Mouse (Mus musculus): Measurements from ENCODE around the gene Lrrc74a. TPM values are rescaled to one million over a fixed set of nuclear protein-coding genes. Genes with fewer than 3 reads are reported as not detected.
A peak's percentile ranks its signal among the peaks of the same experiment; 100 is the strongest.

Lrrc74a gene
- polyA plus RNA-seq, 1 experiment from 2014 or later = not detected

DNA sequence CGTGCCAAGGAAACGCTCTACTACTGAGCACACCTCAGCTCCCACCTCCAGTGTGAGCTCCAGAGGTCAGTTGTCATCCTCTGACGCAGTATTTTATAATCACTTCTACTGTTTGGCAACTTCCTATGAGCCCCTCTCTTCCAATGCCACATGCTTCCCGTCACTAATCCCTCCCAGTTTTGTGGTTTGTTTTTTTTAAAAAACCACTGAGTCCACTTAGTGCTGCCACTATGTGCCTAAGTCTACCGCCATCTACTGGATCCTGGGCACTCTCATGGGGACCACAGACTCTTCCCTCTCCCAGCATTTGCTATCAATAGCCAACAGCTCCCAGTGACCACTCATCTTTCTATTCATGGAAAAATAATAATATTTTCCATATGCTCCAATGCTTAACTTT, 20.1 kb upstream of the Lrrc74a start:
- Histone ChIP-seq H3K27ac (ENCODE audit: low read depth, low read length) (no peak overlapping the region), H3K9ac (ENCODE audit: low read length) (no peak overlapping the region), H3K4me3 (ENCODE audit: low read depth, low read length) (no peak overlapping the region), H3K4me1 (ENCODE audit: control insufficient read depth, insufficient read depth, low read length) (no peaks in the 10 kb centered on the region), H3K27me3 (replicated peaks; ENCODE audit: control insufficient read depth, insufficient read depth, low read length) (no peaks in the 10 kb centered on the region), H3K36me3 (ENCODE audit: control insufficient read depth, insufficient read depth, low read length) (no peaks in the 10 kb centered on the region), H3K9me3 (replicated peaks; ENCODE audit: control insufficient read depth, low read length) (no peaks in the 10 kb centered on the region), H3K4me2 (ENCODE audit: low read length) (no peak overlapping the region)
- 69% methylated on average over 5 of the region's 5 CpGs for WGBS
- ATAC-seq = no peak
- DNase-seq (ENCODE audit: low spot score) = peak; percentile 51

DNA sequence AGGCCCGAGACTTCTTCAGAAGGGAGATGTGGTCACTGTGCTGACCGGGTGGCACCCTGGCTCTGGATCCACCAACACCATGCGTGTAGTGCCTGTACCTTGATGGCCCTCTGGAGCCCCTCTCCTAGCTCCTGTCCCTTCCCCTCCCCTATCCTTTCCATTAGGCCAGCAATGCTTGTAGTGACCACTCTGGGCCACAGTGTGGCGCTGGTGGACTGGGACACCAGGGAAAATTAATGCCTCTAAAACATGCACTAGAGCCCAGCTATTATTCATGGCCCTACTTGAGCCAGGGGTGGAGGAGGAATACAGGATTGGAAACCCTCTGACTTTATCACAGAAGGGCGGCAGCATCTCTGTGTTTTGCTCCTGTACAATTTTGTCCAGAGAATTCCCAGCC, 18.8 kb upstream of the Lrrc74a start:
- 45% methylated on average over 5 of the region's 5 CpGs for WGBS
- no peak overlapping the region for H3K9ac ChIP-seq (ENCODE audit: low read length)
- DNase-seq (ENCODE audit: low spot score) (peak; percentile 66), ATAC-seq (no peak)
- no peak overlapping the region for H3K4me3 ChIP-seq (ENCODE audit: low read depth, low read length)
- no peaks in the 10 kb centered on the region for H3K9me3 ChIP-seq (replicated peaks; ENCODE audit: control insufficient read depth, low read length)
- no peak overlapping the region for H3K27ac ChIP-seq (ENCODE audit: low read depth, low read length)
- H3K4me1 ChIP-seq (ENCODE audit: control insufficient read depth, insufficient read depth, low read length) = no peaks in the 10 kb centered on the region
- no peaks in the 10 kb centered on the region for H3K27me3 ChIP-seq (replicated peaks; ENCODE audit: control insufficient read depth, insufficient read depth, low read length)
- H3K4me2 ChIP-seq (ENCODE audit: low read length) = no peak overlapping the region
- H3K36me3 ChIP-seq (ENCODE audit: control insufficient read depth, insufficient read depth, low read length) = no peaks in the 10 kb centered on the region

GRCm38 (mm10) chr12:86716962-86717361, 17.2 kb upstream of the Lrrc74a start:
- Histone ChIP-seq H3K36me3 (ENCODE audit: control insufficient read depth, insufficient read depth, low read length) (no peaks in the 10 kb centered on the region), H3K4me1 (ENCODE audit: control insufficient read depth, insufficient read depth, low read length) (no peaks in the 10 kb centered on the region), H3K4me2 (ENCODE audit: low read length) (no peak overlapping the region), H3K9me3 (replicated peaks; ENCODE audit: control insufficient read depth, low read length) (no peaks in the 10 kb centered on the region), H3K4me3 (ENCODE audit: low read depth, low read length) (no peak overlapping the region), H3K27ac (ENCODE audit: low read depth, low read length) (no peak overlapping the region), H3K27me3 (replicated peaks; ENCODE audit: control insufficient read depth, insufficient read depth, low read length) (no peaks in the 10 kb centered on the region), H3K9ac (ENCODE audit: low read length) (no peak overlapping the region)
- DNase-seq (ENCODE audit: low spot score) = no peak
- ATAC-seq = no peak
- 90% methylated on average over 11 of the region's 11 CpGs for WGBS

DNA sequence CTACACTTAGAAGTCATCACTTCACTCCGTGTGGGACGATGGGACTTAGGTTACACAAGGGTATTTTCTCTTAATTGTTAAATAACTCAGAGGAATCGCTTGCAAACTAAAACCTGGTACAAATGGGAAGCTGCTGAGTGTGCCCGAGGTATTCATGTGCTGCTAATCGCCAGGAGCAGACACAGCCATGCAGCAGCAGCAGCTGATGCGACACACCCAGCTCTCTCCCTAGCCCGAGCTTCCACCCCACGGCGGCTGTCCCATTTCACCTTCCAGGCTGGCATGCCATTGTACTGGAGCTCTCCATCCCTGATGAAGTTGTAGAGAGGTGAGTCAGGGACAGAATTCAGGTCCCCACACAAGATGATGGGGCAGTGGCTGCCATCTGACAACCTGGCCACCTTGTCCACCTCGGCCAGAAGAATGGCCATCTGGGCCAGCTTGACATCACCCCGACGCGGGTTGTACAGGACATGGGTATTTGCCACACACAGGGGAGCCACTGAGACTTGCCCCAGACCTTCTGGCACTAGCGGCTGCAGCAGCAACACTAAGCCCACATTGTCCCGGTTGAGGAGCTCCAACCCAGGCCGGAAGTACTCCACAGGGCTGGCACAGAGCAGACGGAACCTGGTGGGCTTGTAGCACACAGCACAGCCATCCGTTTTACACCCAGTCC, 14.1 kb upstream of the Lrrc74a start:
- H3K36me3 ChIP-seq (ENCODE audit: control insufficient read depth, insufficient read depth, low read length) = no peaks in the 10 kb centered on the region

GRCm38 (mm10) chr12:86721453-86721852, 12.7 kb upstream of the Lrrc74a start:
- no peaks in the 10 kb centered on the region for H3K9me3 ChIP-seq (replicated peaks; ENCODE audit: control insufficient read depth, low read length)
- no peak overlapping the region for H3K4me3 ChIP-seq (ENCODE audit: low read depth, low read length)
- no peak overlapping the region for H3K4me2 ChIP-seq (ENCODE audit: low read length)
- H3K4me1 ChIP-seq (ENCODE audit: control insufficient read depth, insufficient read depth, low read length) = no peaks in the 10 kb centered on the region
- no peaks in the 10 kb centered on the region for H3K27me3 ChIP-seq (replicated peaks; ENCODE audit: control insufficient read depth, insufficient read depth, low read length)
- WGBS = 80% methylated on average over 5 of the region's 5 CpGs
- ATAC-seq = no peak
- H3K36me3 ChIP-seq (ENCODE audit: control insufficient read depth, insufficient read depth, low read length) = no peaks in the 10 kb centered on the region
- DNase-seq (ENCODE audit: low spot score) = peak; percentile 28
- no peak overlapping the region for H3K27ac ChIP-seq (ENCODE audit: low read depth, low read length)
- H3K9ac ChIP-seq (ENCODE audit: low read length) = no peak overlapping the region

More for the DNA sequence above, 14.1 kb upstream of the Lrrc74a start:
- 86% methylated on average over 18 of the region's 18 CpGs for WGBS
- H3K9ac ChIP-seq (ENCODE audit: low read length) = no peak overlapping the region
- no peaks in the 10 kb centered on the region for H3K4me1 ChIP-seq (ENCODE audit: control insufficient read depth, insufficient read depth, low read length)
- no peak overlapping the region for H3K4me3 ChIP-seq (ENCODE audit: low read depth, low read length)
- DNase-seq (ENCODE audit: low spot score) (no peak), ATAC-seq (no peak)
- H3K27me3 ChIP-seq (replicated peaks; ENCODE audit: control insufficient read depth, insufficient read depth, low read length) = no peaks in the 10 kb centered on the region
- H3K4me2 ChIP-seq (ENCODE audit: low read length) = no peak overlapping the region
- no peak overlapping the region for H3K27ac ChIP-seq (ENCODE audit: low read depth, low read length)
- H3K9me3 ChIP-seq (replicated peaks; ENCODE audit: control insufficient read depth, low read length) = no peaks in the 10 kb centered on the region

DNA sequence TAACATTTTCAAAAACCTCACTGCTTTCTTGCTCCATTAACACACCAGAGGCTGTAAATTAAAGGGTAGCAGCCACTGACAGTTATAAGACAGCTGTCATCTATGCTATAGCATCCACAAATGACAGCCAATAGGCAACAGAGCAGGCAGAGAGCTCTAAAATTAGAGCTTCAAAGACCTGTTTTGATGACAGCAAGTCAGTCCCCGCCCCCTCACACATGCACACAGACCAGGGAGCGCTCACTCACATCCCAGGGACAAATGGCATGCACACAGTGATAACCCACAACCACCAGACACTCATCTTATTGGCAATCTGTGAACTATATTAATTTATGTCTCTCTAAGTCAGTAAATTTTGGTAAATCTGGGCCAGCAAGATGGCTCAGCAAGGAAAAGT, 9.9 kb upstream of the Lrrc74a start:
- H3K9ac ChIP-seq (ENCODE audit: low read length) = no peak overlapping the region
- H3K4me3 ChIP-seq (ENCODE audit: low read depth, low read length) = no peak overlapping the region
- no peaks in the 10 kb centered on the region for H3K27me3 ChIP-seq (replicated peaks; ENCODE audit: control insufficient read depth, insufficient read depth, low read length)
- no peaks in the 10 kb centered on the region for H3K9me3 ChIP-seq (replicated peaks; ENCODE audit: control insufficient read depth, low read length)
- H3K36me3 ChIP-seq (ENCODE audit: control insufficient read depth, insufficient read depth, low read length) = no peaks in the 10 kb centered on the region
- H3K27ac ChIP-seq (ENCODE audit: low read depth, low read length) = no peak overlapping the region
- DNase-seq (ENCODE audit: low spot score) (peak; percentile 49), ATAC-seq (no peak)
- H3K4me1 ChIP-seq (ENCODE audit: control insufficient read depth, insufficient read depth, low read length) = no peaks in the 10 kb centered on the region
- no peak overlapping the region for H3K4me2 ChIP-seq (ENCODE audit: low read length)
- WGBS = 69% methylated on average over 2 of the region's 2 CpGs

- peak overlapping the region; percentile 78 for H3K9ac ChIP-seq (ENCODE audit: low read length)
- no peak overlapping the region for H3K27ac ChIP-seq (ENCODE audit: low read depth, low read length)
- H3K4me2 ChIP-seq (ENCODE audit: low read length) = peak overlapping the region; percentile 88
- H3K36me3 ChIP-seq (ENCODE audit: control insufficient read depth, insufficient read depth, low read length) = no peaks in the 10 kb centered on the region
- no peaks in the 10 kb centered on the region for H3K27me3 ChIP-seq (replicated peaks; ENCODE audit: control insufficient read depth, insufficient read depth, low read length)
- peak; percentile 35; the same call in 1 of the 2 replicates for ATAC-seq
- peak; percentile 71 for DNase-seq (ENCODE audit: low spot score)
- WGBS = under 1% methylated on average over 19 of the region's 19 CpGs
- no peaks in the 10 kb centered on the region for H3K9me3 ChIP-seq (replicated peaks; ENCODE audit: control insufficient read depth, low read length)
- no peaks in the 10 kb centered on the region for H3K4me1 ChIP-seq (ENCODE audit: control insufficient read depth, insufficient read depth, low read length)
- peak overlapping the region; percentile 73 for H3K4me3 ChIP-seq (ENCODE audit: low read depth, low read length)
These were observed 8.5 kb upstream of the Lrrc74a start for GRCm38 (mm10) chr12:86725706-86726105.

DNA sequence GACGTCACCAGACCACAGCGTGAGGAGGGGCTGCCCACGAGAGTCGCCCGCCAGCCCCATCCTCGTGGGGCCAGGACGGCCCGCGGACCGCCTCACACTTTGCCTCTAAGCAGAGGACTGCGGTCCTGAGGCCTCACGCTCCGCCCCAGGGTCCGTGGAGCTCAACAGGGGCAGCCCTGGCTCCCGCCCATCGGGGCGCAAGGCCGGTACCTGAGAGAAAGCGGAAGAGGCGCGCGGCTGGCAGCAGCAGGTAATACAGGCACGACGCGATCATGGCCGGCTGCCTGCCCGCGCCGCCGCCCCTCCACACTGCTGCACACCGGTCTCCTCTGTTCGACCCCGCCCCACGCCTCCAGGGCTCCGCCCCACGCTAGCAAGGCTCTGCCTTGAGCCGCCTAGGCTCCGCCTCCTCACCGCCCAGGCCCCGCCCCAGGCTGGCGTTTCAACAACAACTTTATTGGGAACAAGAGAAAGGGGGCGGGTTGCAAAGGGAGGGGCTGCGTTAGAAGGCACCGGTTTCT, 8.0 kb upstream of the Lrrc74a start, which contains the start of gene Angel1:
TSS of gene Angel1 (minus strand) at position 341 of the 521 bp plus-strand sequence.
- Histone ChIP-seq H3K27me3 (replicated peaks; ENCODE audit: control insufficient read depth, insufficient read depth, low read length) (no peaks in the 10 kb centered on the region), H3K9ac (ENCODE audit: low read length) (peak within 1 kb of the TSS; percentile 78), H3K4me3 (ENCODE audit: low read depth, low read length) (peak within 1 kb of the TSS; percentile 73), H3K27ac (ENCODE audit: low read depth, low read length) (no peak within 1 kb of the TSS; the same call in 1 of the 2 replicates), H3K9me3 (replicated peaks; ENCODE audit: control insufficient read depth, low read length) (no peaks in the 10 kb centered on the region), H3K4me1 (ENCODE audit: control insufficient read depth, insufficient read depth, low read length) (no peaks in the 10 kb centered on the region), H3K36me3 (ENCODE audit: control insufficient read depth, insufficient read depth, low read length) (no peaks in the 10 kb centered on the region), H3K4me2 (ENCODE audit: low read length) (peak within 1 kb of the TSS; percentile 88)
- WGBS = under 1% methylated on average over 43 of the region's 44 CpGs
- DNase-seq (ENCODE audit: low spot score) (peak; percentile 98), ATAC-seq (peak; percentile 99)

DNA sequence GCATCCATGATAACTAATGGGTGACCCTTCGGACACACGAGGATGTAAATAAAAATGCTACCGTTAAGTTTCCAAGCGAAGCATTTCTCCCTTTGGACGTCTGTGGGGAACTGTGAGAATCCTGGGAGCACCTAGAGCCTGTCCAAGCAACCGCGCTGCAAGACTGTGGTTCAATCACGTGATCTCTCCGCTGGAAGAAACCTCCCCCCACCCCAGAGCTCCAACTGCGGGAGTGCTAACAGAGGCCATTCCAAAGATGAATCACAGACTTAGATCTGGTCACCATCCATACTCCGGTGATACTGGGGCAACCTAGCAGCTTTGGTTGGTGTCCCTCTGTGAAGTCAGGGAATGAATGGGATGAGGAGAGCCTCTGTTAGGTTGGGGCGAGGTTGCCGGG, 26.9 kb downstream of the Lrrc74a start:
- no peak overlapping the region for H3K4me2 ChIP-seq (ENCODE audit: low read length)
- H3K4me3 ChIP-seq (ENCODE audit: low read depth, low read length) = no peak overlapping the region
- H3K4me1 ChIP-seq (ENCODE audit: control insufficient read depth, insufficient read depth, low read length) = no peaks in the 10 kb centered on the region
- no peak for DNase-seq (ENCODE audit: low spot score)
- H3K9ac ChIP-seq (ENCODE audit: low read length) = no peak overlapping the region
- no peaks in the 10 kb centered on the region for H3K27me3 ChIP-seq (replicated peaks; ENCODE audit: control insufficient read depth, insufficient read depth, low read length)
- no peaks in the 10 kb centered on the region for H3K9me3 ChIP-seq (replicated peaks; ENCODE audit: control insufficient read depth, low read length)
- WGBS = 76% methylated on average over 13 of the region's 13 CpGs
- no peak overlapping the region for H3K27ac ChIP-seq (ENCODE audit: low read depth, low read length)
- ATAC-seq = no peak
- H3K36me3 ChIP-seq (ENCODE audit: control insufficient read depth, insufficient read depth, low read length) = no peaks in the 10 kb centered on the region

Measured in forebrain, embryonic 14.5 days (tissue).